Mouse (Mus musculus): ENCODE results near the gene Upf3a.
"Not testable (repeated sequence)": the region's sequence is repeated elsewhere in the genome, so short reads cannot be mapped to it uniquely, and the experiment has no call there.

Gene Upf3a

GRCm38 (mm10) chr8:13843286-13843685 is 57.9 kb downstream of the Upf3a start:
- DNase-seq (ENCODE audit: extremely low spot score, low read depth, low spot score), result not testable (repeated sequence)

Data from hindlimb bud, embryonic 11.5 days (tissue).